Comparison of ENCODE assay signal across 25 mouse cellular contexts in the genomic region with DNA sequence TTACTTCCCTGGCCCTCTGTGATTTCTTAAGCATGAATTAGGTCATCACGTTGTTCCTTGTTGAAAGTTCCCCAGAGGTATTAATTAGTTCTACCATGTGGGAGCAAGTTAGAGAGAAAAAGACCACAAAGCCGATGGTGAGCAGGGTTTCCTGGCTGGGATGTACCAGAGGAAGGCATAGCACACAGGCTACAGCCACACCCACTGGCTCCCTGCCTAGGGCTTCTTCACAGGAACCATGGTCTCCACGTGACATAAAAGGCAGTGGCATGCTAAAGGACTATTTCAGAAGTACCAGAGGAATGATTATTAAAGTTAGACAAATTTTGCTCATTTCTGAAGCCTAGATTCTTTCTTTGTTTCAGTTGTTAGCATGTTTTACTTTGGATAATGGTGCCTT. TPM values are rescaled to one million over a fixed set of nuclear protein-coding genes. Genes with fewer than 3 reads are reported as not detected.
A peak's percentile ranks its signal among the peaks of the same experiment; 100 is the strongest.
DNase-seq lines count a peak whose midpoint lies in the region.
"Had no signal": no experiment of that assay in that cellular context is flagged by ENCODE, and none has a peak within 500 bp of the region (broad histone marks: within the 10 kb centered on the region; RNA-seq: fewer than 3 reads in every experiment).

No protein-coding gene starts in this region.

- peak; percentile 11 for DNase-seq in heart, adult 8-10 months (ENCODE audit: low spot score)
- DNase-seq in heart, embryonic 10.5 days (ENCODE audit: low spot score) = no peak
- peak; percentile 34 for DNase-seq in kidney, postnatal 10 days
- no peak for DNase-seq in kidney, postnatal 14 days
- peak; percentile 32 for DNase-seq in lung, postnatal 14 days
- DNase-seq in lung, postnatal 4 days = no peak
- DNase-seq in lung, postnatal 36 days = peak; percentile 65
- DNase-seq in cerebellum, adult 8-10 months = no peak
- DNase-seq: adrenal gland, adult 2 months; adrenal gland, postnatal 25 days; cerebellum, adult 18-20 months; embryo, embryonic 11 days; gastrocnemius, adult 2 months; gastrocnemius, postnatal 25 days had no signal

- H3K9me3 ChIP-seq in heart, embryonic 10.5 days = no peaks in the 10 kb centered on the region
- H3K9me3 ChIP-seq: embryonic facial prominence, embryonic 15.5 days; forebrain, embryonic 10.5 days; heart, embryonic 13.5 days; hindbrain, embryonic 10.5 days had no signal

- H3K27ac ChIP-seq in heart, embryonic 10.5 days = no peak overlapping the region
- H3K27ac ChIP-seq: embryonic facial prominence, embryonic 15.5 days; forebrain, embryonic 10.5 days; gastrocnemius, adult 2 months; heart, embryonic 13.5 days; hindbrain, embryonic 10.5 days; hindbrain, embryonic 14.5 days had no signal

- peaks cover 74% of the 10 kb centered on the region for H3K36me3 ChIP-seq in heart, embryonic 10.5 days

- H3K4me3 ChIP-seq in heart, embryonic 10.5 days = no peak overlapping the region
- H3K4me3 ChIP-seq: embryonic facial prominence, embryonic 15.5 days; erythroblast, embryonic 14.5 days; forebrain, embryonic 10.5 days; gastrocnemius, adult 2 months; heart, embryonic 13.5 days; hindbrain, embryonic 10.5 days had no signal

- no peaks in the 10 kb centered on the region for H3K27me3 ChIP-seq in heart, embryonic 10.5 days (ENCODE audit: insufficient read depth, poor library complexity, severe bottlenecking)
- H3K27me3 ChIP-seq: embryonic facial prominence, embryonic 15.5 days had no signal

- H3K4me1 ChIP-seq in heart, embryonic 10.5 days = no peaks in the 10 kb centered on the region
- H3K4me1 ChIP-seq: embryonic facial prominence, embryonic 15.5 days; forebrain, embryonic 10.5 days; heart, embryonic 13.5 days; hindbrain, embryonic 10.5 days had no signal

- 82% methylated on average over 3 of the region's 3 CpGs for WGBS in heart, embryonic 10.5 days

RNA-seq across cellular contexts. Expression of a gene that starts 18.2 kb away (rescaled TPM):
- 10 to 100 TPM; 10.2 to 14.6 (median 12.1) TPM for total RNA-seq in heart, adult 8-10 months (2022)
- 36.1 and 63.3 TPM in 2 replicates for polyA plus RNA-seq in heart, embryonic 10.5 days (2016; fragmentation: Nextera tagmentation; extraction: Ambion mirVana)

RNA-seq across cellular contexts. Expression of a gene that starts 40.7 kb away (rescaled TPM):
- total RNA-seq in heart, adult 8-10 months (2022) = not detected
- not detected in 2 replicates for polyA plus RNA-seq in heart, embryonic 10.5 days (2016; fragmentation: Nextera tagmentation; extraction: Ambion mirVana)
- total RNA-seq: adrenal gland, adult 2 months; adrenal gland, postnatal 25 days; ES-E14; gastrocnemius, adult 2 months; gastrocnemius, postnatal 25 days; granulocyte monocyte progenitor cell, adult 5-6 weeks had no signal
- polyA plus RNA-seq: adrenal gland, adult 2 months; embryonic facial prominence, embryonic 11.5 days; embryonic facial prominence, embryonic 15.5 days; erythroblast, embryonic 14.5 days; forebrain, embryonic 10.5 days; forebrain, embryonic 14.5 days; heart, embryonic 13.5 days; heart, postnatal 0 days; hindbrain, embryonic 10.5 days; hindbrain, embryonic 14.5 days had no signal

RNA-seq across cellular contexts. Expression of a gene that starts 40.8 kb away (rescaled TPM):
- total RNA-seq in heart, adult 8-10 months (2022) = 1 to 10 TPM in 1 of 4 experiments, not detected in 3; 1.3 TPM
- polyA plus RNA-seq in heart, embryonic 10.5 days (2016; fragmentation: Nextera tagmentation; extraction: Ambion mirVana) = not detected in 2 replicates
- total RNA-seq: adrenal gland, postnatal 25 days; ES-E14; gastrocnemius, adult 2 months; gastrocnemius, postnatal 25 days; granulocyte monocyte progenitor cell, adult 5-6 weeks had no signal
- polyA plus RNA-seq: adrenal gland, adult 2 months; embryonic facial prominence, embryonic 11.5 days; embryonic facial prominence, embryonic 15.5 days; erythroblast, embryonic 14.5 days; forebrain, embryonic 10.5 days; forebrain, embryonic 14.5 days; heart, embryonic 13.5 days; heart, postnatal 0 days; hindbrain, embryonic 10.5 days; hindbrain, embryonic 14.5 days had no signal

Comparison
In these comparisons a context has a peak if more than half of its experiments do, and no peak if none do; other contexts are left out.
1. DNase-seq: peak in heart, adult 8-10 months (single experiment), kidney, postnatal 10 days (single experiment), lung, postnatal 14 days (single experiment) and lung, postnatal 36 days (single experiment); none in heart, embryonic 10.5 days (single experiment), kidney, postnatal 14 days (single experiment), lung, postnatal 4 days (0 of 2) and cerebellum, adult 8-10 months (single experiment).